Mouse (Mus musculus) kidney, embryonic 15.5 days (tissue): Measurements from ENCODE around the gene Pagr1b. TPM values are rescaled to one million over a fixed set of nuclear protein-coding genes. Genes with fewer than 3 reads are reported as not detected.
A peak's percentile ranks its signal among the peaks of the same experiment; 100 is the strongest.

Experiments
- ATAC-seq: fragments of 200-750 bp; cut with Nextera tagmentation; replicated peaks from 2 replicates; pipeline ENCODE4 v1.8.0; 2017; ENCODE audit warnings: moderate TSS enrichment; ENCODE audit not compliant: low FRiP score
- H3K27ac ChIP-seq: fragments of 300-500 bp; sonication (generic); 2 replicates; pipeline ENCODE4 v1.5.1; 2015; ENCODE audit warnings: mild to moderate bottlenecking, inconsistent platforms
- H3K27me3 ChIP-seq: fragments of 300-500 bp; sonication (generic); 2 replicates; pipeline ENCODE4 v1.6.1; 2015; ENCODE audit warnings: inconsistent platforms
- H3K36me3 ChIP-seq: fragments of 300-500 bp; sonication (generic); 2 replicates; pipeline ENCODE4 v1.6.1; 2015; ENCODE audit warnings: inconsistent platforms
- H3K4me1 ChIP-seq: fragments of 300-500 bp; sonication (generic); 2 replicates; pipeline ENCODE4 v1.6.1; 2015; ENCODE audit warnings: inconsistent platforms
- H3K4me2 ChIP-seq: fragments of 300-500 bp; sonication (generic); 2 replicates; pipeline ENCODE4 v1.6.1; 2015; ENCODE audit warnings: moderate library complexity, mild to moderate bottlenecking, inconsistent platforms
- H3K4me3 ChIP-seq: fragments of 300-500 bp; sonication (generic); replicated peaks from 2 replicates; pipeline ENCODE4 v1.5.1; 2015; ENCODE audit warnings: mild to moderate bottlenecking, inconsistent platforms
- H3K9ac ChIP-seq: fragments of 300-500 bp; sonication (generic); 2 replicates; pipeline ENCODE4 v1.6.1; 2015; ENCODE audit warnings: mild to moderate bottlenecking, inconsistent platforms
- H3K9me3 ChIP-seq: fragments of 300-500 bp; sonication (generic); replicated peaks from 2 replicates; pipeline ENCODE4 v1.6.1; 2016; ENCODE audit warnings: inconsistent platforms
- WGBS: fragments of 180-500 bp; shearing (Covaris S2); methylation state at CpG from one replicate; pipeline ENCODE4 v1.1.7; 2015; ENCODE audit warnings: mixed read lengths; 5-methylcytosine and 5-hydroxymethylcytosine counted together
- polyA plus RNA-seq: library from polyadenylated mRNA; unstranded; fragments of >200 nt; fragmentation: Nextera tagmentation; extraction: Ambion mirVana; gene quantifications from 2 replicates; pipeline ENCODE4 v1.2.1, GENCODE M21; 2015

Gene Pagr1b
- polyA plus RNA-seq, 1 experiment from 2014 or later = not detected

DNA sequence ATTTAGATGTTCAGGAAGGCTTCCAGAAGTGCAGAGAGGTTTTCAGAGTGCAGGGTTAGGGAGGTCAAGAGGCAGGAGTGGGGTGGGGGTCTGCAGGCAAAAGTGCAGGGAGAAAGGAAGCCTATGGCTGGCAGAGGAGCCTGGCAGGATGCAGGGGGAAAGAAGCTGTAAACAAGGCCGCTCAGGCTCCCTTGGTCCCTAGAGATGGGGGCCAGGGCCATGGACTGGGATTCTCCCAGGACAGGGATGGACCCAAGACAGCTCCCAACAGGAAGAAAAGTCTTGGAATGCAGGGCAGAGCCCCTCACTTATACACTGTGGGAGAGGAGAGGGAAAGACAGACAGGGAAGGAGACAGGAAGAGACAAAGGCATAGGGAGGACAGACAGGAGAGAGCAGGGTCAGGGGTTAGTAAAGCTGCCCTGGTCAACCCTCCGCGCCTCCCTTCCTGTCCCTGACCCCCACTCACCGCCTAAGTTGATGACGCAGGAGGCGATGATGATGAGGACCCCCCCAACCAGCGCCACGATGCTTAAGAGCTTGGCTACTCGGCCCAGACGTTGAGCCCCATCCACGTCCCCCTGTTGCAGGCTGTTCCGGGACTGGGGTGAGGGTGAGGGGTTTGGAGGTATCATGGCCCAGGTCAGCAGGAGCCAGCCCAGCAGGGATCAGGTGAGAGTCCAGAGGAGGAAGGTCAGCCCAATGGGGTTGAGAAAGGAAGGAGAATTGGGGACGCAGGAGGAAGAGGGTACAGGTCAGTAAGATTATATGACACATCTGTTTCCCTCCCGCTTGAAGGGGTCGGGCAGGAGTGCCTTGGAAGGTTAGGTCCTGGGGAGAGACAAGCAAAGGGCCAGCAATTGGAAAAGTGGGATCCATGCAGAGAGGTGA, 2.4 kb upstream of the Pagr1b start:
- Histone ChIP-seq H3K4me1 (peaks cover 88% of the 10 kb centered on the region), H3K9ac (peak overlapping the region; percentile 43; the same call in 1 of the 2 replicates), H3K36me3 (peaks cover 34% of the 10 kb centered on the region), H3K4me2 (peak overlapping the region; percentile 92), H3K4me3 (peak overlapping the region; percentile 54; the same call in 1 of the 2 replicates), H3K27ac (peak overlapping the region; percentile 96), H3K9me3 (no peaks in the 10 kb centered on the region), H3K27me3 (no peaks in the 10 kb centered on the region)
- no peak for ATAC-seq
- 48% methylated on average over 15 of the region's 15 CpGs for WGBS

DNA sequence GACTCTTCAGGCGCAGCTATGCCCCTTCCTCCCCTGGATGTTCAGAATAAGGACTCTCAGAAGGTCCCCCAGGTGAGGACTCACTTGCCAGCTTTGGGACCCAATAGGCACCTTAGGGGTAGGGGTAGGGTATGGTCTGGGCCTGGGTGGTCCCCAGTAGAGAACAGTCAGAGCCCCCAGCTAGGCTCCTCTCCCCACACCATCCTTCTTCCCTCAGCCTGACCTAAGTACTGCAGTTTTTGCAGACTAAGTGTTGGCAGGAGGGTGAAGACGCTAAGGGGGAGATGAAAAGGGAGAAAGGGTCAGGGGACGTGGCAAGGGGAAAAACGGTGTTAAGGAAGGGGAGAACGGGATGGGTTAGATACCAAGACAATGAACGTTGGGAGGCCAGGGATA, 1.7 kb upstream of the Pagr1b start:
- peak overlapping the region; percentile 92 for H3K4me2 ChIP-seq
- 32% methylated on average over 6 of the region's 6 CpGs for WGBS
- ATAC-seq = no peak
- peak overlapping the region; percentile 69 for H3K4me3 ChIP-seq
- peaks cover 34% of the 10 kb centered on the region for H3K36me3 ChIP-seq
- peak overlapping the region; percentile 96 for H3K27ac ChIP-seq
- no peaks in the 10 kb centered on the region for H3K27me3 ChIP-seq
- H3K4me1 ChIP-seq = peaks cover 87% of the 10 kb centered on the region
- H3K9me3 ChIP-seq = no peaks in the 10 kb centered on the region
- H3K9ac ChIP-seq = peak overlapping the region; percentile 43; the same call in 1 of the 2 replicates

DNA sequence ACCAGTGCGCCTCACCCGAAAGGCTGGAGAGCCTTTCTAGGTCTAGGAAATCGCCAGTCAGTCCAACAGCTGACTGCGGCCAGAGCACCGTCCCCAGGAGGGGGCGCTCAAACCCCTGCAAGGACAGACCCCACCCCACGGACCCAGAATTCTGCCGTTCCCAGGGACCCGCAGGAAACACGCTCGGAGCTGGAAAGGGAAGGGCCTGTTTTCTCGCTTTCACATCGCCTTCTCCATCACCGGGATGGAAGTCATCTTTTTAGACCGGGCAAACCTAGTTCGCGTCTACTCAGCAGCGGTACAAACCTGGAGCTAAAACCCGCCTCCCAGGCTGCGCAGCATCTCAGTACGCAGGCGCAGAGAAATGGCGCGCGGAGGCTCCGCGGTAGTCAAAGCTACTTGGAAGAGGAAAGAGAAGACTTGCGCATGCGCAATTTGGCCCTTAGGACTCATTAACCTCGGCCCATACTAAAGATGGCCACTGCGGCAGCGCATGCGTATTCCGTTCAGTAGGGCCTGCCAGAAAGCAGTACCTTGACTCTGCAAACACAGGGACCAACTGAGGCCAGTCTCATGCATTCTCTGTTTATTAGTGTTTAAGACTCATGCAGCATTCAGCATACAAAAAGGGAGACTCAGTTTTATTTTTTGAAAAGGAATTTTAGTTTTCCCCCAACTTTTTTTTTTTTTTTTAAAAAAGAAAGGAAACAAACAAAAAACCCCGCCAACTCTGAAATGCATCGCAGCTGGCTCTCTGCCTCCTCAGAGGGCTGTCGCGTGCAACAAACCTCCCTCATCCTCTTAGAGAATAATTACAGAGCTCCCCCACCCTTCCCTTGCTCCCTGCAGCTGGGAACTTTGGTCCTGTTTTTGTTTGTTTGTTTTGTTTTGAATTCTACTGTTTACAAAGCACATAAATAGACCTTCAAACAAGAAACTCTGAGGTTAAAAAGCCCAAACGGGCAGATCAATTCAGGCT, 976 bp upstream of the Pagr1b start, which contains the start of gene Pagr1a:
Pagr1a (minus strand) TSS at position 382 of the 979 bp plus-strand sequence.
- peak within 1 kb of the TSS; percentile 69 for H3K4me3 ChIP-seq
- H3K9me3 ChIP-seq = no peaks in the 10 kb centered on the region
- peaks cover 34% of the 10 kb centered on the region for H3K36me3 ChIP-seq
- peak within 1 kb of the TSS; percentile 96 for H3K27ac ChIP-seq
- 4% methylated on average over 39 of the region's 39 CpGs for WGBS
- peak within 1 kb of the TSS; percentile 81 for H3K9ac ChIP-seq
- peak within 1 kb of the TSS; percentile 92 for H3K4me2 ChIP-seq
- peak; percentile 76 for ATAC-seq
- H3K4me1 ChIP-seq = peaks cover 81% of the 10 kb centered on the region
- H3K27me3 ChIP-seq = no peaks in the 10 kb centered on the region

DNA sequence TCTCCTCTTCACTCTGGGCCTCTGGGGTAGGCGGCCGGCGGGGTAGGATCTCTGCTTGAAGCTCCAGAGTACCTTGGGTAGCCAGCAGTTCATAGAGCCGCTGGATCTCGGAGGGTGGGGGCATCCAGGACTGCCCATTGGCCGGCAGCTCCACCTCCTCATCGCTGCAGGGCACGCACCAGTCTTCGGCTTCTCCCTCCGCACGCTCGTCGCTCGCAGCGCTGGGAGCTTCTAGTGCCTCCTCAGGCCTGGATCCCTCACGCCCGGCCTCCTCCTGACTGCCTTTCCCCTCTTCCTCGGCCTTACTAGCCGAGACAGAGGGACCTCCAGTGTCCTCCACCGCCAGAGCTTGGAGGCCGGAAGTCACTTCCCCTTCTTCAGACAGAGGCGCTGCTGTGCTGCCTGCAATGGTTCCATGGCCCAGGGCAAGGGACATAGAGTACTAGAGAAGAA, 228 bp upstream of the Pagr1b start:
- H3K4me1 ChIP-seq = peaks cover 74% of the 10 kb centered on the region
- H3K4me3 ChIP-seq = peak overlapping the region; percentile 69
- peaks cover 30% of the 10 kb centered on the region for H3K36me3 ChIP-seq
- H3K4me2 ChIP-seq = peak overlapping the region; percentile 92
- peak; percentile 38 for ATAC-seq
- peak overlapping the region; percentile 81 for H3K9ac ChIP-seq
- H3K27me3 ChIP-seq = no peaks in the 10 kb centered on the region
- under 1% methylated on average over 22 of the region's 22 CpGs for WGBS
- peak overlapping the region; percentile 96 for H3K27ac ChIP-seq
- no peaks in the 10 kb centered on the region for H3K9me3 ChIP-seq

- Histone ChIP-seq H3K27me3 (no peaks in the 10 kb centered on the region), H3K4me3 (peak overlapping the region; percentile 69), H3K27ac (peak overlapping the region; percentile 96), H3K9me3 (no peaks in the 10 kb centered on the region), H3K36me3 (peaks cover 29% of the 10 kb centered on the region), H3K4me2 (peak overlapping the region; percentile 92), H3K4me1 (peaks cover 69% of the 10 kb centered on the region), H3K9ac (peak overlapping the region; percentile 81)
- ATAC-seq = peak; percentile 42
- WGBS = under 1% methylated on average over 10 of the region's 10 CpGs
These were observed 203 bp downstream of the Pagr1b start for GRCm38 (mm10) chr7:127016081-127016480.

- H3K9ac ChIP-seq = peak overlapping the region; percentile 39; the same call in 1 of the 2 replicates
- 91% methylated on average over 12 of the region's 12 CpGs for WGBS
- peaks cover 29% of the 10 kb centered on the region for H3K36me3 ChIP-seq
- peak overlapping the region; percentile 96; the same call in 1 of the 2 replicates for H3K27ac ChIP-seq
- H3K27me3 ChIP-seq = no peaks in the 10 kb centered on the region
- H3K4me1 ChIP-seq = peaks cover 59% of the 10 kb centered on the region
- H3K9me3 ChIP-seq = no peaks in the 10 kb centered on the region
- ATAC-seq = no peak
- H3K4me2 ChIP-seq = peak overlapping the region; percentile 92
- peak overlapping the region; percentile 54; the same call in 1 of the 2 replicates for H3K4me3 ChIP-seq
These were observed 1.3 kb downstream of the Pagr1b start for GRCm38 (mm10) chr7:127014993-127015392.

GRCm38 (mm10) chr7:127014320-127014719, 2.0 kb downstream of the Pagr1b start, which contains the start of gene Mvp:
Gene Mvp (minus strand): TSS chr7:127014621.
- Histone ChIP-seq H3K27ac (peak within 1 kb of the TSS; percentile 96), H3K9me3 (no peaks in the 10 kb centered on the region), H3K4me3 (peak within 1 kb of the TSS; percentile 54), H3K36me3 (peaks cover 29% of the 10 kb centered on the region), H3K4me1 (peaks cover 59% of the 10 kb centered on the region), H3K9ac (peak within 1 kb of the TSS; percentile 48), H3K27me3 (no peaks in the 10 kb centered on the region), H3K4me2 (peak within 1 kb of the TSS; percentile 92)
- ATAC-seq = no peak
- WGBS = 22% methylated on average over 11 of the region's 11 CpGs

DNA sequence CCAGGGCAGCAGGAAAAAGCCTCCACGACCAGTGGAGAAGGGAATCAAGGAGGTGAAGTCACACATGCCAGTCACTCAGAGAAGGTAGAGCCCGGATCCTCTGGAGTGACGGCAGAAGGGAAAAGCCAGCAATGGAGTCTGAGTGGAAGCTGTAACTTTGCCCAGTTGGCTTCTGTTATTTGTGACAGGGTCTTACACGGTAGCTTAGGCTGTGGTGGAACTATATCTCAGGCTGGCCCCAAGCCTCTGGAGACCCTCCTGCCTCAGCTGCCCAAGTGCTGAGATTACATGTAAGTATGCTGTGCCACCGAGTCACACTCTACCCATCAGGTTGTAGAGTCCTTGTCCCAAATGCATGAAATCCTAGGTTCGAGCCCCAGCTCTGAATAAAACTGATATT, 2.9 kb downstream of the Pagr1b start:
- no peak overlapping the region for H3K27ac ChIP-seq
- H3K4me3 ChIP-seq = no peak overlapping the region
- H3K36me3 ChIP-seq = peaks cover 29% of the 10 kb centered on the region
- no peaks in the 10 kb centered on the region for H3K27me3 ChIP-seq
- H3K4me2 ChIP-seq = peak overlapping the region; percentile 92; the same call in 1 of the 2 replicates
- no peaks in the 10 kb centered on the region for H3K9me3 ChIP-seq
- no peak for ATAC-seq
- H3K9ac ChIP-seq = no peak overlapping the region; the same call in 1 of the 2 replicates
- peaks cover 59% of the 10 kb centered on the region for H3K4me1 ChIP-seq
- 92% methylated on average over 6 of the region's 6 CpGs for WGBS

GRCm38 (mm10) chr7:127012845-127013244, 3.4 kb downstream of the Pagr1b start:
- ATAC-seq = no peak
- H3K9ac ChIP-seq = no peak overlapping the region
- H3K9me3 ChIP-seq = no peaks in the 10 kb centered on the region
- WGBS = 93% methylated on average over 10 of the region's 10 CpGs
- no peaks in the 10 kb centered on the region for H3K27me3 ChIP-seq
- no peak overlapping the region for H3K4me2 ChIP-seq
- H3K4me1 ChIP-seq = peaks cover 57% of the 10 kb centered on the region
- H3K27ac ChIP-seq = no peak overlapping the region
- no peak overlapping the region for H3K4me3 ChIP-seq
- H3K36me3 ChIP-seq = peaks cover 29% of the 10 kb centered on the region

DNA sequence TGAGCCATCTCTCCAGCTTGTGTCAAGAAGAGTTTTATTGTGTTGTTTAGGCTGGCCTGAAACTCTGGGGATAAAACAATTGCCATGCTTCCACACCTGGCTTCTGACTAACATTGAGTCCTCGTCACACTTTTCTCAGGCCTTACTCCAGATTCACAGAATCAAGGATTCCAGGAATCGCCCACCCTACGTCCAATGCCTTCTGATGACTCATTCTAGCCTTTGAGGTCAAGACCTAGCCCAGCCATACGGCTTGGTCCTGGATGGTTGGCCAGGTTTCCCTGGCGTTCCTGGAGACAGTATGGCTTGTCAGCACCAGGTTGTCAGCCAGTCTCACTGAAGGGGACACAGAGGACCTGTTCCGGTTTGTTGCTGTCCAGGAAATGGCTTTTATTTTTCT, 3.9 kb downstream of the Pagr1b start:
- Histone ChIP-seq H3K36me3 (peaks cover 29% of the 10 kb centered on the region), H3K9me3 (no peaks in the 10 kb centered on the region), H3K9ac (no peak overlapping the region), H3K4me1 (peaks cover 53% of the 10 kb centered on the region), H3K4me3 (no peak overlapping the region), H3K27ac (no peak overlapping the region), H3K27me3 (no peaks in the 10 kb centered on the region), H3K4me2 (no peak overlapping the region)
- no peak for ATAC-seq
- 78% methylated on average over 6 of the region's 6 CpGs for WGBS

DNA sequence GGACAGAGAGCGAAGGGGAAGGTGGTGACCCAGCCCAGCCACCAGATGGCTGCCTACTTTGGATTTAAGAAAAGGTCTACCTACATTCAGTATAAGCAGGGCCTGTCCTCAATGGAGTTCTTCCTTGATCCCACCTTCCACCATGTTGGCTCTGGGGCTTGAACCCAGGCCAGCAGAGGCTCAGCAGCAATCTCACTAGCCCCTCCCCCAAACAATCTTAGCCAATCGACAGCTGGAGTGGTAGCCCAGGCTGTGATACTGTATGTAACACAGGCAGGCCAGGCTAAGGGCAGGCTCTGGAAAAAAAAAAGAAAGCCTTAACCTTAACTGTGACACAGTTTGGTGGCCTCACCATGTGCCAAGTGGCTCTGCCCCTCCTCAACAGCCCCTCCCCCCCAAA, 4.6 kb downstream of the Pagr1b start:
- no peak for ATAC-seq
- Histone ChIP-seq H3K36me3 (peaks cover 29% of the 10 kb centered on the region), H3K4me3 (no peak overlapping the region), H3K4me1 (peaks cover 53% of the 10 kb centered on the region), H3K27me3 (no peaks in the 10 kb centered on the region), H3K27ac (no peak overlapping the region), H3K9me3 (no peaks in the 10 kb centered on the region), H3K4me2 (no peak overlapping the region), H3K9ac (no peak overlapping the region)
- 80% methylated on average over 2 of the region's 2 CpGs for WGBS
